Mouse (Mus musculus): ENCODE results near the gene Sag.

GRCm38 (mm10) chr1:87766233-87766632 is 37.2 kb upstream of the Sag start:
- TF ChIP-seq TAL1 (IDR thresholded peaks at IDR 0.05; ENCODE audit: low read length) = no peak
- no peak for TF ChIP-seq GATA1 (IDR thresholded peaks at IDR 0.05; ENCODE audit: low read length)

Data from erythroblast, embryonic 14.5 days (primary cell).